Mouse (Mus musculus) small intestine, adult 2 months (tissue): Measurements from ENCODE around the gene Rnf24. TPM values are rescaled to one million over a fixed set of nuclear protein-coding genes. Genes with fewer than 3 reads are reported as not detected.
A peak's percentile ranks its signal among the peaks of the same experiment; 100 is the strongest.

Experiments
- H3K27ac ChIP-seq: fragments of 200-500 bp; 2 replicates; pipeline ENCODE4 v1.5.1; 2012; ENCODE audit warnings: low read depth, low read length, control low read depth, inconsistent platforms; ENCODE audit not compliant: insufficient read depth
- H3K27me3 ChIP-seq: fragments of 200-500 bp; 2 replicates; pipeline ENCODE4 v1.6.1; 2012; ENCODE audit warnings: mild to moderate bottlenecking, moderate library complexity, low read length, inconsistent platforms; ENCODE audit not compliant: control insufficient read depth, insufficient read depth
- H3K36me3 ChIP-seq: fragments of 200-500 bp; 2 replicates; pipeline ENCODE4 v1.6.1; 2012; ENCODE audit warnings: mild to moderate bottlenecking, low read length, control low read depth, inconsistent platforms; ENCODE audit not compliant: control insufficient read depth, insufficient read depth
- H3K4me1 ChIP-seq: fragments of 200-500 bp; 2 replicates; pipeline ENCODE4 v1.6.1; 2012; ENCODE audit warnings: low read length, inconsistent platforms, mixed read lengths; ENCODE audit not compliant: control insufficient read depth, insufficient read depth, insufficient read length
- H3K4me3 ChIP-seq: fragments of 200-500 bp; 2 replicates; pipeline ENCODE4 v1.5.1; 2012; ENCODE audit warnings: low read depth, mild to moderate bottlenecking, control low read depth, inconsistent platforms, low read length, moderate library complexity
- CTCF ChIP-seq: fragments of 200-500 bp; IDR thresholded peaks from 2 replicates; pipeline ENCODE4 v1.5.1; 2012; ENCODE audit warnings: low read depth, mild to moderate bottlenecking, control low read depth, inconsistent platforms, low read length, moderate library complexity, mixed read lengths; ENCODE audit not compliant: insufficient replicate concordance, insufficient read length; ENCODE audit errors: extremely low read depth
- POLR2A ChIP-seq: fragments of 200-500 bp; IDR thresholded peaks from 2 replicates; pipeline ENCODE4 v1.6.1; 2012; ENCODE audit warnings: low read depth, mild to moderate bottlenecking, control low read depth, inconsistent platforms, low read length, moderate library complexity
- WGBS: fragments of 180-500 bp; shearing (Covaris S2); methylation state at CpG from one replicate; pipeline ENCODE4 v1.1.7; 2018; 5-methylcytosine and 5-hydroxymethylcytosine counted together
- polyA plus RNA-seq: library from polyadenylated mRNA; depleted of rRNA; stranded (reverse); fragments of >200 nt; gene quantifications from 2 replicates; pipeline ENCODE4 v1.2.3, GENCODE M21; 2012

Rnf24 gene
- polyA plus RNA-seq, 1 experiment = 3.9 TPM

DNA sequence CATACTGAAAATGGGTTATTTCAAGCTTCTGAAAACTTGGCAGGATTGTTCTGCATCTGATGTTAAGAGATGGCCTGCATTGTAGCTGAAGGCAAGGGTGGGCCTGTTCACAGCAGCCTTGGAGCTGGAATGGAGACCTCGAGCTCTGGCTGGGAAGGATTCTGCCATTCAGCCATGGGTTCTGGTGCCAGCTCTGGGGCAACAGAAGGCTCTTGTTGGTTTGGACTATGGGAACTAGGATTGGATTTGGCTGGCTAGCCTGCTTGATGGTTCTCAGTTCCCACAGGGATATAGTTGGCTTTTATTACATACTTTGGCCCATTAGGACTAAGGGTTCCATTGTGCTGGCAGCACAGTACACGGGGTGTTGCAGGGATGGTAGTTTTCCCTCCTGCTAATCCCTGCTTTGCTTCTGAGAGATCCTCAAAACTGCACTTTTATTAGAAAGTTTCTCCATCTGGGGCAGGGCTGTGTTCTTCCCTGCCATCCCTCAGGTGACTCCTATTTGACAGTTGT is 55.9 kb downstream of the Rnf24 start:
- Histone ChIP-seq H3K4me3 (no peak overlapping the region), H3K4me1 (no peaks in the 10 kb centered on the region), H3K36me3 (peaks cover 48% of the 10 kb centered on the region), H3K27ac (no peak overlapping the region), H3K27me3 (no peaks in the 10 kb centered on the region)
- TF ChIP-seq POLR2A = no peak
- TF ChIP-seq CTCF = no peak
- 92% methylated on average over 2 of the region's 2 CpGs for WGBS

DNA sequence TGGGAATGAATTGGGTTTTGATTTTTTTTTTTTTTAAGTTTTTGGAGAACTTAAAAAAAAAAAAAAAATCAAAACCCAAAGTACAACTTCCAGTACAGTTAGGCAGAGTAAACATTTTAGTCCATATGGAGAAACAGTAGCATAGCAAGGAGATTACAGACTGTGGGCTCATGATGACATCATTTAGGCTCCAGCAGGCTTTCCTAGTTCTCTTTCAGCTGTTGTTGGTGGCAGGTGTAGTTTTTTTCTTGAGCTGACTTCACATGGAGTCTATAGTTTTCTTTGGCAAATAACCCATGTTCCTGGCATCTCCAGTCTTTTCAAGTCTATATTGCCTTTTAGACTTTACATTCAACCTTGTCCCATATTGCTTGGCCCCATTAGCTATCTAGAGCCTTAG is 62.0 kb downstream of the Rnf24 start:
- no peaks in the 10 kb centered on the region for H3K4me1 ChIP-seq
- peaks cover 59% of the 10 kb centered on the region for H3K36me3 ChIP-seq
- no peak for TF ChIP-seq CTCF
- no peak for TF ChIP-seq POLR2A
- no peaks in the 10 kb centered on the region for H3K27me3 ChIP-seq
- H3K4me3 ChIP-seq = no peak overlapping the region
- H3K27ac ChIP-seq = no peak overlapping the region

DNA sequence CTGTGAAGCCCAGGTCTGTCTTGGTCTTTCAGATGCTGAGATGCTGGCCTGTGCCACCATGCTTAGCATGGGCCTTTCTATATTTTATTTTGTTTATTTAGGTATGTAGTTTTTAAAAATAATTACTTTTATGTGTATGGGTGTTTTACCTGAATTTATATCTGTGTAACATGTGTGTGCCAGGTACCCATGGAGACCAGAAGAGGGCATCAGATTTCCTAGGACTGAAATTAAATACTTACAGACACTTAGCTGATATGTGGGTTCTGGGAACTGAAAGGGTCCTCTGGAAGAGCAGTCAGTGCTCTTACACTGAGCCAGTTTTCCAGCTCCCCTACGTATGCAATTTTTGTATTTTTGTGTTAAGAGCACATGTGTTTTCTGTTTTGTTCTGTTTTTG is 66.4 kb downstream of the Rnf24 start:
- Histone ChIP-seq H3K36me3 (peaks cover 38% of the 10 kb centered on the region), H3K27me3 (no peaks in the 10 kb centered on the region), H3K27ac (no peak overlapping the region), H3K4me1 (no peaks in the 10 kb centered on the region), H3K4me3 (no peak overlapping the region)
- TF ChIP-seq POLR2A (no peak), CTCF (no peak)
- WGBS = 90% methylated on average over 1 of the region's 1 CpGs

DNA sequence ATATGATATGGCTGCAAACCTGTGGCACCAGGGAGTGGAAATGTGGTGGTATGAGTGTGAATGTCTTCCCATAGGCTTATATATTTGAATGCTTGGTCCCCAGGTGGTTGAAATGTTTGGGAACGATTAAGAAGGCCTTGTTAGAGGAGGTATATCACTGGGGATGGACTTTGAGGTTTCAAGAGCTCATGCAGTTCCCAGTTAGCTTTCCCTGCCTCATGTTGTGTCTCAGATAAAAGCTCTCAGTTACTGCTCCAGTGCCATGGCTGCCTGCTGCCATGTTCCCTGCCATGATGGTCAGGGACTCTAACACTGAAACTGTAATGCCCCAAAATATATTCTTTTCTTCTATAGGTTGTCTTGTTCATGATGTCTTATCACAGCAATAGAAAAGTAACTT is 71.1 kb downstream of the Rnf24 start:
- Histone ChIP-seq H3K27ac (no peak overlapping the region), H3K27me3 (no peaks in the 10 kb centered on the region), H3K4me1 (no peaks in the 10 kb centered on the region), H3K4me3 (no peak overlapping the region), H3K36me3 (peaks cover 37% of the 10 kb centered on the region)
- WGBS = 88% methylated on average over 1 of the region's 1 CpGs
- TF ChIP-seq POLR2A = no peak

DNA sequence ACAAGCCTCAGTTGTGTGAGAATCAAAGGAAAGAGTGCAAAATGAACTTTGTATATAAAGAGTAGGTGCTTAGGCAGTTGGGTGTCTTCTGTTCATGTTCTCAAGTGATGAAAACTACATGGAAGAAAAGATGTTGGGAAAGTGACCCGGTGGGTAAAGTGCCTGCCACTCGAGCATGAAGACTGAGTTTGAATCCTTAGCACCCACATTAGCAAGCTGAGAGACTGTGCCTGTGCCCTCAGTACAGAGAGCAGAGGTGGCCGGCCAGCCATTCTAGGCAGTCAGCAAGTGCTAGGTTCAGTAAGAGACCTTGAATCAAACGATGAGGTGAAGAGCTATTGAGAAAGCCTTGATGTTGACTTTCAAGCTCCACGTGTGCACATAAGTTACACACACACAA is 76.0 kb downstream of the Rnf24 start:
- 85% methylated on average over 5 of the region's 5 CpGs for WGBS
- Histone ChIP-seq H3K27ac (no peak overlapping the region), H3K36me3 (peaks cover 49% of the 10 kb centered on the region), H3K27me3 (no peaks in the 10 kb centered on the region), H3K4me3 (no peak overlapping the region), H3K4me1 (no peaks in the 10 kb centered on the region)
- TF ChIP-seq POLR2A (no peak), CTCF (no peak)

DNA sequence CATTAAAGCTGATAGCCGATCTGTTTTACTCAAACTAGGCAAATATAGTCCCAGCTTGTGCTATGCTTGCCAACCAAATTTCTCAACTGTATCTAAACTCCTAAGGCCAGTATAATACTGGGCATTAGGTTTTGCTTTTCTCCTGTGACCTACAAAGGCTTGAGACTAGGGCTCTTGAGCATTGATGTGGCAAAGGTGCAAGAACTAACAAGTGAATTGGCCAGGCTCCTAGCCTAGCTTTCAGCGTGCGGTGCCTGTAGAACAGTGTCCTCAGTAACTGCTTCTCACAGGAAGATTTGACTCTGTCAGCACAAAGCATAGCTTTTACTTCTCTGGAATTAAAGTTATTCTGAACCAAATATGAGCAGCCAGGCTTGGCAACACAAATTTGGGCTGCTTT is 77.2 kb downstream of the Rnf24 start:
- TF ChIP-seq CTCF = no peak
- no peak for TF ChIP-seq POLR2A
- Histone ChIP-seq H3K27me3 (no peaks in the 10 kb centered on the region), H3K4me1 (no peaks in the 10 kb centered on the region), H3K27ac (no peak overlapping the region), H3K4me3 (no peak overlapping the region), H3K36me3 (peaks cover 43% of the 10 kb centered on the region)
- 97% methylated on average over 3 of the region's 3 CpGs for WGBS

DNA sequence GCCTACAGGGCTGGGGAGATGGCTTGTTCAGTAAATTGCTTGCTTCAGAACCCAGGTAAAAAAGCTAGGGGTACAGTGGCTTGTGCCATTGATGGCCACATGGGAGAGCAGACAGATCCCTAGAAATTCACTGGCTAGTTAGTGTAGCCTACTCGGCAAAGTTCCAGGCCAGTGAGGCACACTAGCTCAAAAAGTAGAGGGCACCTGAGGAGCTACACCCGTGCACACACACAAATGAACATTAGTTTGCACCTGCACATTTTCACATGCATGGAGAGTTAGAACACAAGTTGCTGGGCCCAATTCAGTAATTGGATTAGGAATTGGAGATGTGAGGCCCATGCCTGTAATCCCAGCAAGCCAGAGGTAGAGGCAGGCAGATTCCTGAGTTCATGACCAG is 87.6 kb downstream of the Rnf24 start:
- no peak overlapping the region for H3K27ac ChIP-seq
- H3K27me3 ChIP-seq = no peaks in the 10 kb centered on the region
- H3K4me1 ChIP-seq = peaks cover 13% of the 10 kb centered on the region; the same call in 1 of the 2 replicates
- 46% methylated on average over 2 of the region's 2 CpGs for WGBS
- H3K36me3 ChIP-seq = no peaks in the 10 kb centered on the region
- H3K4me3 ChIP-seq = no peak overlapping the region
- no peak for TF ChIP-seq CTCF
- TF ChIP-seq POLR2A = no peak

DNA sequence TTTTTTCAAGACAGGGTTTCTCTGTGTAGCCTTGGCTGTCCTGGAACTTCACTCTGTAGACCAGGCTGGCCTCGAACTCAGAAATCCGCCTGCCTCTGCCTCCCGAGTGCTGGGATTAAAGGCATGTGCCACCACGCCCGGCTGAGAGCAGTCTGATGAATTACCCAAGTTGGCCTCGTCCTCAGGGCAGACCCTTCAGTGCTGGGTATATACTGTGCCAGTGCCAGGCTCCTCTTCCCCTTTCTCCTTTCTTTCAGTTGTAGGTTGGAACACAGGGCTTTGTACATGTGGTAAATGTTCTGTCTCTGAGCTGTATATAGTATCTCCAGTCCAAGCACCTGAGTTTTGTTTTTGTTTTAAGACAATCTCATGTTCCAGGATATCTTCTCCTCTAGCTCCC is 88.7 kb downstream of the Rnf24 start:
- H3K36me3 ChIP-seq = no peaks in the 10 kb centered on the region
- TF ChIP-seq CTCF (no peak), POLR2A (no peak)
- peaks cover 13% of the 10 kb centered on the region; the same call in 1 of the 2 replicates for H3K4me1 ChIP-seq
- H3K27me3 ChIP-seq = no peaks in the 10 kb centered on the region
- peak overlapping the region; percentile 25; the same call in 1 of the 2 replicates for H3K4me3 ChIP-seq
- peak overlapping the region; percentile 40 for H3K27ac ChIP-seq
- WGBS = 16% methylated on average over 6 of the region's 6 CpGs
